Mouse (Mus musculus) forebrain, embryonic 15.5 days (tissue): ENCODE results near the gene Tec. TPM values are rescaled to one million over a fixed set of nuclear protein-coding genes. Genes with fewer than 3 reads are reported as not detected.

Experiments used
- ATAC-seq: fragments of 200-750 bp; cut with Nextera tagmentation; replicated peaks from 2 replicates; pipeline ENCODE4 v1.8.0; 2017; ENCODE audit warnings: mild to moderate bottlenecking, moderate TSS enrichment, moderate library complexity
- H3K27ac ChIP-seq: fragments of 300-500 bp; sonication (generic); replicated peaks from 2 replicates; pipeline ENCODE4 v1.5.1; 2015; ENCODE audit warnings: mild to moderate bottlenecking, inconsistent platforms
- H3K27me3 ChIP-seq: fragments of 300-500 bp; sonication (generic); 2 replicates; pipeline ENCODE4 v1.6.1; 2015; ENCODE audit warnings: inconsistent platforms
- H3K36me3 ChIP-seq: fragments of 300-500 bp; sonication (generic); 2 replicates; pipeline ENCODE4 v1.6.1; 2015; ENCODE audit warnings: mild to moderate bottlenecking, inconsistent platforms
- H3K4me1 ChIP-seq: fragments of 300-500 bp; sonication (generic); 2 replicates; pipeline ENCODE4 v1.6.1; 2015; ENCODE audit warnings: inconsistent platforms
- H3K4me2 ChIP-seq: fragments of 300-500 bp; sonication (generic); replicated peaks from 2 replicates; pipeline ENCODE4 v1.6.1; 2015; ENCODE audit warnings: mild to moderate bottlenecking, inconsistent platforms
- H3K4me3 ChIP-seq: fragments of 300-500 bp; sonication (generic); 2 replicates; pipeline ENCODE4 v1.5.1; 2015; ENCODE audit warnings: mild to moderate bottlenecking, inconsistent platforms
- H3K9ac ChIP-seq: fragments of 300-500 bp; sonication (generic); replicated peaks from 2 replicates; pipeline ENCODE4 v1.6.1; 2015; ENCODE audit warnings: mild to moderate bottlenecking, inconsistent platforms
- H3K9me3 ChIP-seq: fragments of 300-500 bp; sonication (generic); 2 replicates; pipeline ENCODE4 v1.6.1; 2016; ENCODE audit warnings: inconsistent platforms
- WGBS: fragments of 180-500 bp; shearing (Covaris S2); methylation state at CpG from one replicate; pipeline ENCODE4 v1.1.7; 2015; ENCODE audit warnings: mixed read lengths; 5-methylcytosine and 5-hydroxymethylcytosine counted together
- polyA plus RNA-seq: library from polyadenylated mRNA; unstranded; fragments of >200 nt; fragmentation: Nextera tagmentation; extraction: Ambion mirVana; gene quantifications from 2 replicates; pipeline ENCODE4 v1.2.1, GENCODE M21; 2015

Tec gene
- polyA plus RNA-seq: 3.5 and 3.7 TPM in 2 replicates

GRCm38 (mm10) chr5:72868091-72868875, at the start of gene Tec:
Gene Tec (minus strand): TSS chr5:72868483.
- no peaks in the 10 kb centered on the region for H3K36me3 ChIP-seq
- peak within 1 kb of the TSS; percentile 85 for H3K4me2 ChIP-seq
- WGBS: under 1% methylated on average over 60 of the region's 60 CpGs
- H3K27me3 ChIP-seq: peaks cover 7% of the 10 kb centered on the region; the same call in 1 of the 2 replicates
- H3K9me3 ChIP-seq: no peaks in the 10 kb centered on the region
- peak within 1 kb of the TSS; percentile 40 for H3K9ac ChIP-seq
- H3K27ac ChIP-seq: no peak within 1 kb of the TSS
- peak; percentile 93 for ATAC-seq
- H3K4me1 ChIP-seq: peaks cover 11% of the 10 kb centered on the region
- H3K4me3 ChIP-seq: peak within 1 kb of the TSS; percentile 48

DNA sequence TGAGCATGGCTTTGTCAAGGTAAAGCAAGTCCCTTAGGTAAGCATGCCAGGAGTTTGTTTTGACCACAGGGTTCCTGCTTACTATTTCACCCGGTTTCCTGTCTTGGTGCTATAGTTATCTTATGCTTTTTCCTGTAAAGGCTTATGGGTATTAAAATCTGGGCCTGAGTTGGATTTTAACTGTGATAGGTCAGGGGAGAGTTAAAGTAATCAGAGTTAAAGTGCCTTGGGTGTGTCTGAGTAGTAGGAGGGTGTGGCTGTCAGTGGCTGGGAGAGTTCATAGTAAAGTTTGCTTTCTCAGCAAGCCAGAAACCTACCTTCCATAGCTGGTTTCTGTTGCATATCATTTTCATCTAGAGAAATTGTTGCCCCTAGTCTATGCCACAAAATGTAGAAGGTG, 48.6 kb upstream of the Tec start:
- H3K9ac ChIP-seq: no peak overlapping the region
- no peak for ATAC-seq
- peak overlapping the region; percentile 61 for H3K4me2 ChIP-seq
- no peaks in the 10 kb centered on the region for H3K9me3 ChIP-seq
- no peak overlapping the region for H3K27ac ChIP-seq
- H3K36me3 ChIP-seq: no peaks in the 10 kb centered on the region
- H3K27me3 ChIP-seq: no peaks in the 10 kb centered on the region
- peaks cover 42% of the 10 kb centered on the region for H3K4me1 ChIP-seq
- H3K4me3 ChIP-seq: no peak overlapping the region
- WGBS: 61% methylated on average over 1 of the region's 1 CpGs

GRCm38 (mm10) chr5:72916048-72916447, 47.8 kb upstream of the Tec start:
- H3K4me1 ChIP-seq: peaks cover 40% of the 10 kb centered on the region
- no peaks in the 10 kb centered on the region for H3K36me3 ChIP-seq
- peak overlapping the region; percentile 96 for H3K9ac ChIP-seq
- H3K9me3 ChIP-seq: no peaks in the 10 kb centered on the region
- H3K4me3 ChIP-seq: peak overlapping the region; percentile 98
- H3K27ac ChIP-seq: peak overlapping the region; percentile 96; the same call in 1 of the 2 replicates
- H3K27me3 ChIP-seq: 0 out of 2 replicates have a peak, but pooled peaks cover 2% of the 10 kb centered on the region
- WGBS: 33% methylated on average over 4 of the region's 4 CpGs
- ATAC-seq: no peak
- peak overlapping the region; percentile 61 for H3K4me2 ChIP-seq

DNA sequence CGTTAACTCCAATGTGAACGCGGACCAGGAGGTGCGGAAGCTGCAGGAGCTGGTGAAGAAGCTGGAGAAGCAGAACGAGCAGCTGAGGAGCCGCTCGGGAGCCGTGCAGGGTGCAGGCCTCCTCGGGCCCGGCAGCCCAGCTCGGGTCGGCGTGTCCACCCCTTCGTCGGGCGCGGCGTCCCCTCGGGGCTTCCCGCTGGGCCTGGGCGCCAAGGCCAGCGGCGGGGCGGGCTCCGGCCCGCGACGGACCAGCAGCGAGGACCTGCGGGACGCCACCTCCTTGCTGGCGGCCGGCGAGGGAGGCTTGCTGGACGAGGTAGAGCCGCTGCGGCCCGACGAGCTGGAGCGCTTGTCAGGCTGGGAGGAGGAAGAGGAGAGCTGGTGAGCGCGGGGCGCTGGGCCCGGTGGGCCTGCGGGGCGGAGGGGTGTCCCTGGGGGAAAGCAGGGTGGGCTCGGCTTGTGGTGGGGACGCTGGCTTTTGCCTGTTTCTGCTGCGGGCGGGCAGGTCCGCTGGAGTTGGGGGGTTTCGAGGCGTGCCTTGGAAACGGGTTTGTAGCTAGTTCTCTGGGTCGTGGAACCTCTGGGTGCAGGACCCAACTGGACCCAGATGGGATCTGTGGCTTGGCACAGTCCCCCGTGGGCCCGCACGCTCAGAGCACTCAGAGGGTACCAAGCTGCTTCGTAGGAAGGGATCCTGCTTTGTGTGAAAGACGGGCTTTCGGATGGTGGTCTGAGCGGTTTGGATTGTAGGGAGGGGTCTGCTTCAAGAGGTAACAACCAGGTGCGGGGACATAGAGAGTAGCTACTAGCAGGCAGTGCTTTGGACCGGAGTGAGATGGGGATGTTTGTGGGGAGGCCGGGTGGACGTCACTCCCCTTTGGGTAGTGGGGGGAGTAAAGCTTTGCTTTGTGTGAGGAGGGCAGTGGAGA, 46.6 kb upstream of the Tec start:
- H3K9ac ChIP-seq: peak overlapping the region; percentile 96
- WGBS: under 1% methylated on average over 64 of the region's 66 CpGs
- no peaks in the 10 kb centered on the region for H3K36me3 ChIP-seq
- peak overlapping the region; percentile 96 for H3K27ac ChIP-seq
- peaks cover 31% of the 10 kb centered on the region for H3K4me1 ChIP-seq
- peak overlapping the region; percentile 98 for H3K4me3 ChIP-seq
- H3K4me2 ChIP-seq: peak overlapping the region; percentile 61
- ATAC-seq: peak; percentile 67
- H3K9me3 ChIP-seq: no peaks in the 10 kb centered on the region
- H3K27me3 ChIP-seq: 0 out of 2 replicates have a peak, but pooled peaks cover 2% of the 10 kb centered on the region

DNA sequence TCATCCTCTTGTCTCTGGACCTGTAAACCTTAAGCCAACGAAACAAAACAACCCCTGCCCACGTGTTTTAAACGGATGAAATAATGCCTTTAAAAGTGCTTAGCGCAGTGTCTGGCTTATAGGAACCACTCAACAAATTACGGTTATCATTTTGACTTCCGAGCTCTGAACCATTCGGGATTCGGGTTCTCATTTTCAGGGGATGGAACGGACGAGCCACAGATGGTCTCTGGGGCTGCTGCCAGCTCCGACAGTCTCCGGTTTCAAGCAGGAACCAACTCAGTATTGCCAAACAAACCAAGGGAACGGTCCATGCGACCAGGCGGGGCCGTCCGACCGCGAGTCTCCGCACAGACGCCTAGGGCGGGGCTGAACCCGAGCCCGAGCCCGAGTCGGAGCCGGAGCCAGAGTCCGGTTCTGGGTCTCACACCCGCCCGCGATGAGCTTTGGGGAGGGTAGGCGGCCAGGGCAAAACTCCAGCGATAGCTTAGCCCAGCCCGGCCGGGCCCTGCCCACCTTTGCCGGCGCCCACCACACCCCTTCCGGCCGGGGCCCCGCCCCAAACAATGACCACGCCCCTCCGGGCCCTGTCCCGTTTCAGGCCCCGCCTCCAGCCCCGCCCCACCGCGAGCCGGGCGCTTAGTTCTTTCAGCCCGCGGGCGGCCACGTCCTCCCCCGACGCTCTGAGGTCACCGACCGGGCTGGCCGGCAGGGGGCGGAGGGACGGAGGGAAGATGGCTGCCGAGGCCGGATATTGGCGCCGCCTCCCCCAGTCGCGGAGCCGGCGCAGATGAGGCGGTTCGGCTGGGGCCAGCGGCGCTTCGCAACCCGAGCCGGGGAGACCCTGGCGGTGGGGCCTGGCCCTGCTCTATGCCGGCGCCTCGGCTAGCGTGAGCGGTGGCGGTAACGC, 45.6 kb upstream of the Tec start, which contains the start of gene Slain2:
TSS of gene Slain2 (plus strand) at position 657 of the 910 bp plus-strand sequence.
- Histone ChIP-seq H3K4me3 (peak within 1 kb of the TSS; percentile 98), H3K4me2 (peak within 1 kb of the TSS; percentile 61), H3K27me3 (0 out of 2 replicates have a peak, but pooled peaks cover 2% of the 10 kb centered on the region), H3K9ac (peak within 1 kb of the TSS; percentile 96), H3K4me1 (peaks cover 29% of the 10 kb centered on the region), H3K36me3 (no peaks in the 10 kb centered on the region), H3K27ac (peak within 1 kb of the TSS; percentile 96), H3K9me3 (no peaks in the 10 kb centered on the region)
- peak; percentile 94 for ATAC-seq
- under 1% methylated on average over 83 of the region's 83 CpGs for WGBS

DNA sequence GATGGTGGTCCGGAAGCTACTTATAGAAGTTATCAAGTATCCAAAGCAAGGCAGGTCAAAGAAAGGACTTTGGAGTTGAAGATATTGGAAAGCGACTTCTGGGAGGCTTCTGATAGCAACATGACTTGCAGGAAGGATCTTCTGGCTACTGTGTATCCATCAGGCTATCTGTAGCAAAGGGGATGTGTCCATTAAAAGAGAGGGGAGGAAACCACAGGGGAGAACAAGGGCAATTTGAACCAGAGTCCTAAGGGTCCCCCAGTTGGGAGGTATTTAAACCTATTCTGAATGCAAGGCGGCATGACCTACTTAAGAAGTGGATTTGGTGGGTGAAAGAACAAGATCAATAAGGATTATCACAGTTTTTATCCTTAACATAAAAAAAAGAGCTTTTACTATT, 43.0 kb upstream of the Tec start:
- peaks cover 16% of the 10 kb centered on the region for H3K4me1 ChIP-seq
- no peak overlapping the region for H3K9ac ChIP-seq
- ATAC-seq: no peak
- 79% methylated on average over 3 of the region's 3 CpGs for WGBS
- no peak overlapping the region for H3K27ac ChIP-seq
- H3K9me3 ChIP-seq: no peaks in the 10 kb centered on the region
- H3K4me2 ChIP-seq: no peak overlapping the region
- H3K36me3 ChIP-seq: no peaks in the 10 kb centered on the region
- H3K27me3 ChIP-seq: 0 out of 2 replicates have a peak, but pooled peaks cover 2% of the 10 kb centered on the region
- no peak overlapping the region for H3K4me3 ChIP-seq

GRCm38 (mm10) chr5:72910373-72910772, 42.1 kb upstream of the Tec start:
- no peak for ATAC-seq
- Histone ChIP-seq H3K27ac (no peak overlapping the region), H3K9me3 (no peaks in the 10 kb centered on the region), H3K36me3 (no peaks in the 10 kb centered on the region), H3K4me2 (no peak overlapping the region), H3K4me1 (peaks cover 8% of the 10 kb centered on the region), H3K27me3 (0 out of 2 replicates have a peak, but pooled peaks cover 2% of the 10 kb centered on the region), H3K9ac (no peak overlapping the region), H3K4me3 (no peak overlapping the region)
- 97% methylated on average over 1 of the region's 1 CpGs for WGBS

GRCm38 (mm10) chr5:72909363-72909762, 41.1 kb upstream of the Tec start:
- 90% methylated on average over 4 of the region's 4 CpGs for WGBS
- no peak overlapping the region for H3K4me3 ChIP-seq
- peaks cover 8% of the 10 kb centered on the region for H3K4me1 ChIP-seq
- 0 out of 2 replicates have a peak, but pooled peaks cover 2% of the 10 kb centered on the region for H3K27me3 ChIP-seq
- H3K9me3 ChIP-seq: no peaks in the 10 kb centered on the region
- no peak overlapping the region for H3K9ac ChIP-seq
- no peak overlapping the region for H3K27ac ChIP-seq
- no peak for ATAC-seq
- H3K36me3 ChIP-seq: no peaks in the 10 kb centered on the region
- H3K4me2 ChIP-seq: no peak overlapping the region

- Histone ChIP-seq H3K27ac (no peak overlapping the region), H3K4me3 (no peak overlapping the region), H3K9ac (no peak overlapping the region), H3K27me3 (0 out of 2 replicates have a peak, but pooled peaks cover 2% of the 10 kb centered on the region), H3K9me3 (no peaks in the 10 kb centered on the region), H3K4me2 (no peak overlapping the region), H3K36me3 (no peaks in the 10 kb centered on the region), H3K4me1 (peaks cover 7% of the 10 kb centered on the region)
- ATAC-seq: no peak
- 83% methylated on average over 8 of the region's 8 CpGs for WGBS
These were observed 40.1 kb upstream of the Tec start for GRCm38 (mm10) chr5:72908324-72908936.

DNA sequence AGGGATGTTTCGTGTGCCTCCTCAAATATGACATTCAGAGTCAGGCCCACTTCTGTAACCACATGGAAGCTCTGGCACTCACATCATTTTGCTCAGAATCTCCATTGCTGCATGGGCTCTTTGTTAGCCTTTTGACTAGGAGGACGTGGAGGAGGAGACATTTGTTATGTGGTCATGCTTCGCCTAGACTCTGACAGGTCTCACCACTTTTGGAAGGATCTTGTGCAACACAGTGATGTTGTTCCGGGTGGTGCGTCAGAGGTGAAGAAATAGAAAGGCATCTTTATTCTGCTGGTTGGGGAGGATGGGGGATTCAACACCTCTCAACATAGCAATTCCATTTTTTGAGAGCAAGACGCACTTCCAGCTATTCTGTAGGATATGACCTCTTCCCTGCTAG, 39.1 kb upstream of the Tec start:
- H3K9me3 ChIP-seq: no peaks in the 10 kb centered on the region
- H3K36me3 ChIP-seq: no peaks in the 10 kb centered on the region
- no peak overlapping the region for H3K9ac ChIP-seq
- no peak overlapping the region for H3K4me3 ChIP-seq
- 0 out of 2 replicates have a peak, but pooled peaks cover 2% of the 10 kb centered on the region for H3K27me3 ChIP-seq
- no peak overlapping the region for H3K4me2 ChIP-seq
- ATAC-seq: no peak
- no peak overlapping the region for H3K27ac ChIP-seq
- H3K4me1 ChIP-seq: peaks cover 4% of the 10 kb centered on the region; the same call in 1 of the 2 replicates
- WGBS: 87% methylated on average over 6 of the region's 6 CpGs
